Mouse (Mus musculus) C2C12 (cell line): ENCODE results near the gene Eef1akmt2.

Experiments
- CEBPB ChIP-seq: IDR thresholded peaks from one replicate; pipeline ENCODE4 v1.6.1; 2011; ENCODE audit warnings: low read depth, mild to moderate bottlenecking, control low read depth, moderate library complexity
- CTCF ChIP-seq: IDR thresholded peaks from one replicate; pipeline ENCODE4 v1.5.1; 2011; ENCODE audit not compliant: control insufficient read depth, insufficient read depth, insufficient read length
- MAX ChIP-seq: IDR thresholded peaks from one replicate; pipeline ENCODE4 v1.6.1; 2011; ENCODE audit warnings: mild to moderate bottlenecking, control low read depth
- MYOG ChIP-seq: IDR thresholded peaks from one replicate; pipeline ENCODE4 v1.6.1; 2011; ENCODE audit not compliant: control insufficient read depth, insufficient read length; ENCODE audit errors: extremely low read depth
- USF1 ChIP-seq: IDR thresholded peaks from one replicate; pipeline ENCODE4 v1.6.1; 2011; ENCODE audit warnings: low read depth, mild to moderate bottlenecking, control low read depth, moderate library complexity

DNA sequence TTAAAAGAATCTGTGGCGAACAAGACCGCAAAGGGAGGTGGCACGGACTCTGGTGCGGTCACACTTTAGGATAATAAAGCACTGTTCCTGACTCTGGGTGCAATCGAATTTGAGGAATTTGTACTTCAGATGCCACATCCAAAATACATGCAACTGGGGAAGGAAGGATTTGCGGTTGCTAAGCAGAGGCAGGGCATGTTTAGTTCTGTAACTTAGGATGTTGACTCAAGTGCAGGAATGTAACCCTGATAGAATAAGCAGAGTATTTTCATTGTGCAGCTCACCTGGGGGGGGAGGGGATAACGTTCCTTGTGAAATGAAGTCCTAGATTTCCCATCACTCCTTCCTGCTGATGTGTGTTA is 38.4 kb downstream of the Eef1akmt2 start:
- TF ChIP-seq CTCF = no peak
- no peak for TF ChIP-seq MAX
- TF ChIP-seq USF1 = no peak
- no peak for TF ChIP-seq CEBPB
- no peak for TF ChIP-seq MYOG
